Mouse (Mus musculus) liver, postnatal 0 days (tissue): ENCODE results near the gene Ccdc74a. TPM values are rescaled to one million over a fixed set of nuclear protein-coding genes. Genes with fewer than 3 reads are reported as not detected.

Experiments
- ATAC-seq: fragments of 200-750 bp; cut with Nextera tagmentation; 2 replicates; pipeline ENCODE4 v1.8.0; 2017; ENCODE audit warnings: mild to moderate bottlenecking, moderate library complexity
- DNase-seq: peaks from one replicate; pipeline ENCODE4 v3.0.0-alpha.2; 2016
- H3K27ac ChIP-seq: fragments of 300-500 bp; sonication (generic); 2 replicates; pipeline ENCODE4 v1.5.1; 2014; ENCODE audit warnings: antibody characterized with exemption, moderate library complexity, mild to moderate bottlenecking, low read depth
- H3K27me3 ChIP-seq: fragments of 300-500 bp; sonication (generic); 2 replicates; pipeline ENCODE4 v1.6.1; 2014; ENCODE audit warnings: low read length, control low read depth, mixed read lengths; ENCODE audit not compliant: insufficient read depth
- H3K36me3 ChIP-seq: fragments of 300-500 bp; sonication (generic); replicated peaks from 2 replicates; pipeline ENCODE4 v1.6.1; 2014; ENCODE audit warnings: mild to moderate bottlenecking, control low read depth, low read length, moderate library complexity, mixed read lengths; ENCODE audit not compliant: insufficient read depth
- H3K4me1 ChIP-seq: fragments of 300-500 bp; sonication (generic); 2 replicates; pipeline ENCODE4 v1.6.1; 2014; ENCODE audit warnings: antibody characterized with exemption, mild to moderate bottlenecking, control low read depth; ENCODE audit not compliant: insufficient read depth
- H3K4me2 ChIP-seq: fragments of 300-500 bp; sonication (generic); 2 replicates; pipeline ENCODE4 v1.6.1; 2014; ENCODE audit warnings: low read depth, mild to moderate bottlenecking, low read length, moderate library complexity, mixed read lengths
- H3K4me3 ChIP-seq: fragments of 300-500 bp; sonication (generic); 2 replicates; pipeline ENCODE4 v1.5.1; 2014; ENCODE audit warnings: low read depth, low read length
- H3K9ac ChIP-seq: fragments of 300-500 bp; sonication (generic); replicated peaks from 2 replicates; pipeline ENCODE4 v1.6.1; 2014; ENCODE audit warnings: mild to moderate bottlenecking, moderate library complexity
- H3K9me3 ChIP-seq: fragments of 300-500 bp; sonication (generic); 2 replicates; pipeline ENCODE4 v1.6.1; 2016; ENCODE audit warnings: mild to moderate bottlenecking, control low read depth, low read length, mixed read lengths
- CTCF ChIP-seq: sonication (generic); IDR thresholded peaks from 2 replicates; pipeline ENCODE4 v1.5.1; 2016; ENCODE audit warnings: antibody characterized with exemption, low read depth
- EP300 ChIP-seq: IDR thresholded peaks from 2 replicates; pipeline ENCODE4 v1.6.1; 2016; ENCODE audit warnings: antibody characterized with exemption, low read depth, mild to moderate bottlenecking
- whole genome bisulfite sequencing: fragments of 180-500 bp; shearing (Covaris S2); extraction: QIAGEN DNeasy Blood & Tissue Kit; methylation state at CpG from one replicate; pipeline ENCODE4 v1.1.7; 2014; ENCODE audit not compliant: insufficient replicate concordance; 5-methylcytosine and 5-hydroxymethylcytosine counted together
- polyA plus RNA-seq: library from polyadenylated mRNA; unstranded; fragments of >200 nt; fragmentation: Nextera tagmentation; extraction: Ambion mirVana; gene quantifications from 2 replicates; pipeline ENCODE4 v1.2.1, GENCODE M21; 2015

Gene Ccdc74a
- polyA plus RNA-seq, 1 experiment from 2014 or later: 3.3 TPM

DNA sequence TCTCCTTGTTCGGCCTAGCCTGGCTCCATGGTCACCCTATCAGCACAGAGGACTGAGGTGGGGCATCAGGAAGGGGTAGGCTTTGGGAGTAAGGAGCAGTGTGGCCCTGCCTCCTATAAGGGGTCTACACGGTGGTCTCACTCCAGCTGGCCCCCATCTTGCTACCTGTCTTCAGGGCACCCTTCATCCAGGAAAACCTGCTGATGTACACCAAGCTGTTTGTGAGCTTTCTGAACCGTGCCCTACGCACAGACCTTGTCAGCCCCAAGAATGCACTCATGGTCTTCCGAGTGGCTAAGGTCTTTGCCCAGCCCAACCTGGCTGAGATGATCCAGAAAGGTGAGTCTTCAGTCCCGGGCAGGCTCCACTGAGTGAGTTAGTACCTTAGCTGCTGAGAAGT is 6.3 kb upstream of the Ccdc74a start:
- H3K27me3 ChIP-seq: no peaks in the 10 kb centered on the region
- H3K27ac ChIP-seq: no peak overlapping the region
- no peak for DNase-seq
- peaks cover 25% of the 10 kb centered on the region for H3K4me1 ChIP-seq
- no peak for TF ChIP-seq CTCF
- no peak for TF ChIP-seq EP300
- no peak overlapping the region for H3K4me3 ChIP-seq
- H3K4me2 ChIP-seq: no peak overlapping the region
- no peaks in the 10 kb centered on the region for H3K9me3 ChIP-seq
- H3K36me3 ChIP-seq: peaks cover 47% of the 10 kb centered on the region
- H3K9ac ChIP-seq: no peak overlapping the region
- no peak for ATAC-seq
- 87% methylated on average over 6 of the region's 6 CpGs for WGBS

DNA sequence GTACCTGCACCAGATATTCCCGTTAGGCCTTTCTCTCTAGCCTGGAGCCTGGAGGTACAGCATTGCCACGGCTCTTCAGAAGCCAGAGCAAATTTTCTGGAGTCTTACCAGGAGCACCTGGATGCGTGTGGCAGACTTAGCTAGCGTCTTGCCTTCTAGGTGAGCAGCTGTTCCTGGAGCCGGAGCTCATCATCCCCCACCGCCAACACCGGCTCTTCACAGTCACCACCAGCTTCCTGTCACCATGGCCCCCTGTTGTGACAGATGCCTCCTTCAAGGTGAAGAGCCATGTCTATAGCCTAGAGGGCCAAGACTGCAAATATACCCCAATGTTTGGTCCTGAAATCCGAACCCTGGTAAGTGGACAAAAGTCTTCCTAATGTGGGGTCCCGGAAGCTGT is 5.6 kb upstream of the Ccdc74a start:
- no peak for TF ChIP-seq CTCF
- TF ChIP-seq EP300: no peak
- Histone ChIP-seq H3K36me3 (peaks cover 43% of the 10 kb centered on the region), H3K4me1 (peaks cover 25% of the 10 kb centered on the region), H3K9me3 (no peaks in the 10 kb centered on the region), H3K4me3 (no peak overlapping the region), H3K27ac (no peak overlapping the region), H3K4me2 (no peak overlapping the region), H3K27me3 (no peaks in the 10 kb centered on the region), H3K9ac (no peak overlapping the region)
- DNase-seq (no peak), ATAC-seq (no peak)
- WGBS: 88% methylated on average over 9 of the region's 9 CpGs

DNA sequence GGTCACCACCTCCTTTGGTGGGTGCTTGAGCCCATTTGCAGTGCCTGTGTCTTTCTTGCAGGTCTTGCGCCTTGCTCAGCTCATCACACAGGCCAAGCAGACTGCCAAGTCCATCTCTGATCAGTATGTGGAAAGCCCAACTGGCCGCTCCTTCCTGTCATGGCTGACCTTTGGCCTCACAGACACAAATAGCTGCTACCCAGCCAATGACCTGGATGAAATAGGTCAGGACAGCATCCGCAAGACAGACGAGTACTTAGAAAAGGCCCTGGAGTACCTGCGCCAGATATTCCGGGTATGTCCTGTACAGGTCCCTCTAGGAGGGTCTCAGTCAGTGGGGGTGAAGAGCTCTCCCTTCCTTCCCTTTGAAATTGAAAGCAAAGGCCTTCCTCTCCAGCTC is 5.0 kb upstream of the Ccdc74a start:
- Histone ChIP-seq H3K4me2 (no peak overlapping the region), H3K36me3 (peaks cover 39% of the 10 kb centered on the region), H3K27ac (no peak overlapping the region), H3K4me3 (no peak overlapping the region), H3K27me3 (no peaks in the 10 kb centered on the region), H3K4me1 (peaks cover 26% of the 10 kb centered on the region), H3K9me3 (no peaks in the 10 kb centered on the region), H3K9ac (no peak overlapping the region)
- TF ChIP-seq EP300 (no peak), CTCF (no peak)
- no peak for ATAC-seq
- DNase-seq: no peak
- WGBS: 76% methylated on average over 6 of the region's 6 CpGs

DNA sequence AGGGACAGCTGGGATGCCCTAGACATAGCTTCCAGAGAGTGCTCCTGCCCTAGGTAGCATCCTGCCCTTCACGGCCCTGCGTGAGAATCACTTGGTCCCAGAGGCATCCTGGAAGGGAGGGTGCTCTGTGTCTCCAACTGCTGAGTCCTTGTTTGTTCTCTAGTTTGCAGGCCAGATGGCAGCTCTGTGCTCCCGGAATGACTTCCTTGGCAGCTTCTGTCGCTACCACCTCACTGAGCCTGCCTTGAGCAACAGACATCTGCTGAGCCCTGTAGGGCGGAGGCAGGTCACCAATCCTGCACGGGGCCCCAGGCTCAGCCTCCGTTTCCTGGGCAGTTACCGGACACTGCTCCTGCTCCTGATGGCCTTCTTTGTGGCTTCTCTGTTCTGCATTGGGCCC is 4.0 kb upstream of the Ccdc74a start:
- no peak overlapping the region for H3K27ac ChIP-seq
- TF ChIP-seq EP300 (no peak), CTCF (no peak)
- H3K9me3 ChIP-seq: no peaks in the 10 kb centered on the region
- H3K4me2 ChIP-seq: no peak overlapping the region
- peaks cover 29% of the 10 kb centered on the region for H3K4me1 ChIP-seq
- 84% methylated on average over 8 of the region's 8 CpGs for WGBS
- peaks cover 36% of the 10 kb centered on the region for H3K36me3 ChIP-seq
- H3K9ac ChIP-seq: no peak overlapping the region
- ATAC-seq: no peak
- no peak overlapping the region for H3K4me3 ChIP-seq
- no peak for DNase-seq
- H3K27me3 ChIP-seq: no peaks in the 10 kb centered on the region

DNA sequence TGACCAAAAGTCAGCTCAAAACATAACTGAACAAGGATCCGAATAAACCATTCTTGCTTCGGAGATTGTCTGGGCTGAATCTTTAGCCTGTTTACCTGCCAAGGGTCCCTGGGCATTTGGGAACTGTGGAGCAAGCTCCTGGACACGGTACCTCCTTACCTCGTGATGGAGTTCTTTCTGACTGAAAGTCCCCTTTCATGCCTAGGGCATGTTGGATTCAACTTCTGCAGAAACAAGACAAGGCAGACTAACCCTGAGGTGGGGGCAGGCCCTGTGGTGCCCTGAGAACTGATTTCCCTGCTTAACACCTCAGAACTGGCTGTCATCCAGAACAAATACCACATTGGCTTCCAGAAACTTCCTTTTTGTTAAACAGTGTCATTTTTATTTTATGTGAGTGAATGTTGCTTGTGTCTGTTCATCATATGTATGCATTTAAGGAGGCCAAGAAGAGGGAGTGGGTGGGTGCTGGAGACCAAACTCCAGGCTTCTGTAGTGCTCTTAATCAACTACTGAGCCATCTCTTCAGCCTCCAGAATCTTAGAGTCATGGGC is 2.8 kb upstream of the Ccdc74a start:
- H3K9ac ChIP-seq: no peak overlapping the region
- H3K4me1 ChIP-seq: peaks cover 22% of the 10 kb centered on the region
- ATAC-seq: no peak
- H3K27ac ChIP-seq: no peak overlapping the region
- H3K27me3 ChIP-seq: no peaks in the 10 kb centered on the region
- no peak overlapping the region for H3K4me3 ChIP-seq
- no peak overlapping the region for H3K4me2 ChIP-seq
- H3K36me3 ChIP-seq: peaks cover 36% of the 10 kb centered on the region
- 82% methylated on average over 4 of the region's 4 CpGs for WGBS
- no peak for DNase-seq
- no peak for TF ChIP-seq CTCF
- no peak for TF ChIP-seq EP300
- H3K9me3 ChIP-seq: no peaks in the 10 kb centered on the region

DNA sequence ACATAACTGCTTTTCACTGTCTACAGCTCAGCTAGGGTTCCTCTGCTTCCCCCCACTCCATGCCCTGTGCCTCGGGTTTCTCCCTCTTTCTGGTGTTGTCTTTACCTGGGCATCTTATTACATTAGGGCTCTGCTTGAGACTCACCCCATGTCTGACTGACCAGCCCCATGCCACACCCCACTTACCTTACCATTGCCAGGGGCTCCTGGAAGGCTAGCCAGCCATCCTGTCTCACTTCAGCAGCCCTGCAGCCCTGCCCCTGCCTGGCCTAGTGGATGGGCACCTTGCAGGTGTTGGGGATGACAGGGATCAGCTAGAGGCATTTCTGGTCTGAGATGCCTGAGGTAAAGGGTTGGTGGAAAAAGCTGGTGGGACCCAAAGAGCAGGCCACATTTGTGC is 886 bp downstream of the Ccdc74a start:
- WGBS: 41% methylated on average over 1 of the region's 1 CpGs

More for the DNA sequence above, 886 bp downstream of the Ccdc74a start:
- Histone ChIP-seq H3K36me3 (peaks cover 21% of the 10 kb centered on the region), H3K4me1 (peaks cover 14% of the 10 kb centered on the region), H3K9ac (no peak overlapping the region), H3K27me3 (no peaks in the 10 kb centered on the region), H3K9me3 (no peaks in the 10 kb centered on the region), H3K4me3 (peak overlapping the region; percentile 53), H3K27ac (no peak overlapping the region), H3K4me2 (peak overlapping the region; percentile 86)
- DNase-seq: no peak
- no peak for ATAC-seq
- TF ChIP-seq EP300 (no peak), CTCF (no peak)
